Mouse (Mus musculus) forebrain, embryonic 14.5 days (tissue): ENCODE measurements at regions not wholly inside any gene's neighbourhood (a gene's known extent, or its start where the extent isn't known, plus 50 kb on each side); places are given as distances from the start of the nearest gene placed in this dataset.

Experiments used
- ATAC-seq: fragments of 200-750 bp; cut with Nextera tagmentation; 2 replicates; pipeline ENCODE4 v1.8.0; 2017; ENCODE audit warnings: mild to moderate bottlenecking, moderate library complexity
- DNase-seq: peaks from one replicate; pipeline ENCODE4 v3.0.0-alpha.2; 2015; ENCODE audit warnings: low spot score
- H3K27ac ChIP-seq: fragments of 300-500 bp; sonication (generic); 2 replicates; pipeline ENCODE4 v1.5.1; 2014; ENCODE audit warnings: low read depth, mild to moderate bottlenecking, control low read depth, low read length, moderate library complexity
- H3K27me3 ChIP-seq: fragments of 300-500 bp; sonication (generic); replicated peaks from 2 replicates; pipeline ENCODE4 v1.6.1; 2014; ENCODE audit warnings: low read length, control low read depth, mixed read lengths; ENCODE audit not compliant: control insufficient read depth, insufficient read depth
- H3K36me3 ChIP-seq: fragments of 300-500 bp; sonication (generic); 2 replicates; pipeline ENCODE4 v1.6.1; 2014; ENCODE audit warnings: low read length, control low read depth; ENCODE audit not compliant: control insufficient read depth, insufficient read depth
- H3K4me1 ChIP-seq: fragments of 300-500 bp; sonication (generic); 2 replicates; pipeline ENCODE4 v1.6.1; 2014; ENCODE audit warnings: antibody characterized with exemption, low read length, control low read depth; ENCODE audit not compliant: control insufficient read depth, insufficient read depth
- H3K4me2 ChIP-seq: fragments of 300-500 bp; sonication (generic); 2 replicates; pipeline ENCODE4 v1.6.1; 2014; ENCODE audit warnings: mild to moderate bottlenecking, control low read depth, low read length
- H3K4me3 ChIP-seq: fragments of 300-500 bp; sonication (generic); 2 replicates; pipeline ENCODE4 v1.5.1; 2014; ENCODE audit warnings: low read depth, low read length, control low read depth
- H3K9ac ChIP-seq: fragments of 300-500 bp; sonication (generic); 2 replicates; pipeline ENCODE4 v1.6.1; 2014; ENCODE audit warnings: mild to moderate bottlenecking, low read length, control low read depth, moderate library complexity
- H3K9me3 ChIP-seq: fragments of 300-500 bp; sonication (generic); replicated peaks from 2 replicates; pipeline ENCODE4 v1.6.1; 2016; ENCODE audit warnings: low read length, control low read depth, mixed read lengths; ENCODE audit not compliant: control insufficient read depth
- WGBS: fragments of 180-500 bp; shearing (Covaris S2); extraction: QIAGEN DNeasy Blood & Tissue Kit; methylation state at CpG from one replicate; pipeline ENCODE4 v1.1.7; 2014; 5-methylcytosine and 5-hydroxymethylcytosine counted together

DNA sequence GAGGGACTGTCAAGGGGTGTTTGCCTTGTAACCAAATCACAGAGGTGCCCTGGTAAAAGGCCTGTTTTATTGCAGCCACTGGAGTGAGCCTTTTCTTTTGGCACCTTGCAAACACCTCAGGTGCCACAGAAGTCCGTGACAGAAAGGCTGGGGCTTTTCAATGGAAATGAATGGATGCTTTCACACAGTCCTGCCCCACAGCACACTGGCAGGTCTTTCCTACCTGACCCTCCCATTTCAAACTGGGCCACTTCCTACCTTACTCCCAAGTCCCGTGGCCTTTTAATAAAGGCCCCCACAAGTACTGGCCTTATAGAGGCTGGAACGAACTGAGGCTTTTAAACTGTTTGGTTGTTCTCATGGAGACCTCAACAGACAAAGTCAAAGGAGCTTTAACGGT lies 453.1 kb upstream of the Mki67 start:
- Histone ChIP-seq H3K4me2 (no peak overlapping the region), H3K9me3 (no peaks in the 10 kb centered on the region), H3K4me1 (no peaks in the 10 kb centered on the region), H3K4me3 (no peak overlapping the region), H3K27ac (no peak overlapping the region), H3K36me3 (no peaks in the 10 kb centered on the region), H3K9ac (no peak overlapping the region), H3K27me3 (no peaks in the 10 kb centered on the region; the same call in 1 of the 2 replicates)
- 59% methylated on average over 4 of the region's 4 CpGs for WGBS
- no peak for ATAC-seq
- DNase-seq, result no peak

DNA sequence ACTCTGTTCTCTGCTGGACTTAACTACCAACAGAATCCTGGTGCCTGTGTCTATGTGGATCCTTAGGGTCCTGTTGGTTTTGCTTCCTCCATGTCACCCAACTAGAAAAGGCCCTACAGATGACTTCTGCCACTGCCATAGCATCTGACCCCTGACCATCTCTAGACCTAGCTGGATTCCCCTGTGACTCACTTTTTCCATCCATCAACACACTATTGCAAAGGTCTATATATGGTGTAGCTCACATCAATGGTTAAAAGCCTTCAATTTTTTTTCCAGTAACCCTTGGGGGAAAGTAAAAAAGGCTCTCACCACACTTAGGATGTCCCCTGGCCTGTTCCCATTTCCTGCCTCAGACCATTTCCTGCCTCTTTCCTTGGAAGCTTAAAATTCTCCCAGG lies 460.2 kb upstream of the Mki67 start:
- Histone ChIP-seq H3K27me3 (no peaks in the 10 kb centered on the region; the same call in 1 of the 2 replicates), H3K36me3 (no peaks in the 10 kb centered on the region), H3K27ac (no peak overlapping the region), H3K9me3 (peaks cover 5% of the 10 kb centered on the region; the same call in 1 of the 2 replicates), H3K4me3 (no peak overlapping the region), H3K4me2 (no peak overlapping the region), H3K4me1 (no peaks in the 10 kb centered on the region), H3K9ac (no peak overlapping the region)
- DNase-seq, result no peak
- no peak for ATAC-seq

DNA sequence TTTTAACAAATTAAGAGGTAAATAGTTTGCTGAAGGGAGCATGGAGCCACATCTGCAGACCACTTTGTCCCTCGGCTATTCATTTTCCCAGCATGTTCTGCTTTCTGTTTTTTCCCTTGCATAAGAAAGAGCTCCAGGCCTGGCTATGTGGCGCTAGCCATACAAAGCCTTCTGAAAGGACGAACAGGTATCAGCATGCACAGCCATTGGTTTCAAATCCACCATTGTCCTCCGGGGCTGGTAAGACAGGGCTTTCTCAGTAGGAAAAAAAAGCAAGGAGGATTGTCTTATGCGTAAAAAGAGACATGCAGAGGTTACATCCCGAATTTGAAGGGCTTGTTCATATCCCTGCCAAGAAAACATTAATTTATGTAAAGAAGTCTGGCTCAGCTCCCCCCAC lies 464.8 kb upstream of the Mki67 start:
- Histone ChIP-seq H3K27ac (no peak overlapping the region), H3K9me3 (peaks cover 5% of the 10 kb centered on the region; the same call in 1 of the 2 replicates), H3K4me3 (no peak overlapping the region), H3K4me2 (peak overlapping the region; percentile 20; the same call in 1 of the 2 replicates), H3K4me1 (no peaks in the 10 kb centered on the region), H3K9ac (no peak overlapping the region), H3K36me3 (no peaks in the 10 kb centered on the region), H3K27me3 (no peaks in the 10 kb centered on the region)
- 20% methylated on average over 6 of the region's 6 CpGs for WGBS
- DNase-seq, result no peak
- ATAC-seq, result no peak

DNA sequence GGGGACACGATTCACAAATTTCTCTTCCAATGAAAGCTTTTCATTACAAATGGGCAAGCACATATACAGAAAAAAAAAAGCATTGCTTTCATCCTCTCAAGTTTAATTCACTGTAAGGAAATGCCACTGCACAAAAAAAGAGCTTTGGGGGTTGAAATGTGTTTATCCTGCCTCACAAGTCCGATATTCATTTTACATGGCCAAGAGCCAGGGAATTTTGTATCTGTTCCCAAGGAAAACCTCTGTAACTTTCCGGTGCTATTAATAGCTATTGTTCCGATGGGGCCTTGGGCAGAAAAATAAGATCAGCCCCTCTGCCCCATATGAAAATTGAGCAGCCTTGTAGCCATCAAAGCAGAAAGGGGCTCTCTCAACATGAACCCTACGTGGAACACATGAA lies 465.9 kb upstream of the Mki67 start:
- Histone ChIP-seq H3K36me3 (no peaks in the 10 kb centered on the region), H3K27me3 (no peaks in the 10 kb centered on the region), H3K27ac (no peak overlapping the region), H3K9me3 (peaks cover 5% of the 10 kb centered on the region; the same call in 1 of the 2 replicates), H3K4me3 (no peak overlapping the region), H3K4me2 (no peak overlapping the region), H3K9ac (no peak overlapping the region), H3K4me1 (no peaks in the 10 kb centered on the region)
- 76% methylated on average over 5 of the region's 5 CpGs for WGBS
- ATAC-seq, result no peak
- no peak for DNase-seq

DNA sequence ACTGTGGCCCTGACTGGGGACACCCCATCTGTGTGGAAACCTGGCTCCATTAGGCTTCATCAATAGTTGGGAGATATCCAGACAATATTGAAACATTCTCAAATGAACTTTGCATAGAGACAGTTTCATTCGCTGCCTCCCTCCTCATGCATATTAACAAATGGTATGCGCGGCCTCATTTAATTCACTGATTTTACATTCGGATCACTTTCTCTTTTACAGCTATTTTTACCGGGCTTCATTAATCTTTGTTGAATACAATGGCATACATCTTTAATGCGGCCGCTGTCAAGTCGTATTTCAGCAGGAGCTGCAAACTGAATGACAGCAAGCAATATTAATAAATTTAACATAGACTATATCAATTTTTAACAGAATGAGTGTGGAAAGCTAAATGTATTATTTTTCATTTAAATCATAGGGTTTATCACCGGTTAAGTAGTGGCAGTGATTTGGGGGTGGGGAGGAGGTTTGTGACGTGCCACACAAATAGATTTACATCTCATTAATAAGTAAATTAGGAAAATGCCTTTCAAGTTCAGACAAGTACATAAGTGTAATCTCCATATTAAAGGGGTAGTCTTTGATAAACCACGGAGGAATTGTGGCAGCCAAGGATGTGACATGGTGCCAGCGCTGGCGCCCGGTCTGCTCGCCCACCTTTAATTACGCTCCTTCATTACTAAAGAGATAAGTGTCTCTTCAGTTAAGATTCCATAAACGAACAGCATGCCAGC lies 480.4 kb upstream of the Mki67 start:
- peak overlapping the region; percentile 20 for H3K4me2 ChIP-seq
- H3K4me1 ChIP-seq, result peaks cover 17% of the 10 kb centered on the region
- no peak overlapping the region for H3K9ac ChIP-seq
- peak; percentile 44 for ATAC-seq
- WGBS, result 16% methylated on average over 17 of the region's 17 CpGs
- H3K27ac ChIP-seq, result no peak overlapping the region
- peak; percentile 75 for DNase-seq
- 0 out of 2 replicates have a peak, but pooled peaks cover 4% of the 10 kb centered on the region for H3K27me3 ChIP-seq
- H3K9me3 ChIP-seq, result no peaks in the 10 kb centered on the region
- H3K4me3 ChIP-seq, result no peak overlapping the region
- no peaks in the 10 kb centered on the region for H3K36me3 ChIP-seq

DNA sequence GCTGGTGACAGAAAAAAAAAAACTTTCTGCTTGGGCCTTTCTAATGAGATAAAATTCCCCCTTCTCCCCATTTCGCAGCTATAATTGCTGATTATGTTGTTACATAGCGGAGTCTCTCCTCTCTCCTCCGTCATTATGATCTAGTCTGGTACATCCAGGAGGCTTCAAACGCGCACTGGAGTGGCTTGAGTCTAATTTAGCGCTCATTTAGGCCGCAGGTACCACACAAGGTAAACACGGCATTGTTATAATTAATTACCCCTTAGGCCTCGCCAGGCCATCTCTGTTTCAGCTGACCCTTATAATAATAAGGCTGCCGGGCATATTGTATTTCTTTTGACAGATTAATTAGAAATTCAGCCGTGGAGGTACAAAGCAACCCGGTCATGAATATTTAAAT lies 492.7 kb upstream of the Mki67 start:
- Histone ChIP-seq H3K4me3 (no peak overlapping the region), H3K9ac (no peak overlapping the region), H3K4me2 (peak overlapping the region; percentile 50), H3K4me1 (peaks cover 14% of the 10 kb centered on the region), H3K27ac (0 out of 2 replicates have a peak overlapping the region, but pooled peaks have one; percentile 18), H3K36me3 (no peaks in the 10 kb centered on the region), H3K27me3 (peaks cover 21% of the 10 kb centered on the region), H3K9me3 (no peaks in the 10 kb centered on the region)
- ATAC-seq (peak; percentile 29; the same call in 1 of the 2 replicates), DNase-seq (peak; percentile 38)
- WGBS, result 6% methylated on average over 12 of the region's 12 CpGs

DNA sequence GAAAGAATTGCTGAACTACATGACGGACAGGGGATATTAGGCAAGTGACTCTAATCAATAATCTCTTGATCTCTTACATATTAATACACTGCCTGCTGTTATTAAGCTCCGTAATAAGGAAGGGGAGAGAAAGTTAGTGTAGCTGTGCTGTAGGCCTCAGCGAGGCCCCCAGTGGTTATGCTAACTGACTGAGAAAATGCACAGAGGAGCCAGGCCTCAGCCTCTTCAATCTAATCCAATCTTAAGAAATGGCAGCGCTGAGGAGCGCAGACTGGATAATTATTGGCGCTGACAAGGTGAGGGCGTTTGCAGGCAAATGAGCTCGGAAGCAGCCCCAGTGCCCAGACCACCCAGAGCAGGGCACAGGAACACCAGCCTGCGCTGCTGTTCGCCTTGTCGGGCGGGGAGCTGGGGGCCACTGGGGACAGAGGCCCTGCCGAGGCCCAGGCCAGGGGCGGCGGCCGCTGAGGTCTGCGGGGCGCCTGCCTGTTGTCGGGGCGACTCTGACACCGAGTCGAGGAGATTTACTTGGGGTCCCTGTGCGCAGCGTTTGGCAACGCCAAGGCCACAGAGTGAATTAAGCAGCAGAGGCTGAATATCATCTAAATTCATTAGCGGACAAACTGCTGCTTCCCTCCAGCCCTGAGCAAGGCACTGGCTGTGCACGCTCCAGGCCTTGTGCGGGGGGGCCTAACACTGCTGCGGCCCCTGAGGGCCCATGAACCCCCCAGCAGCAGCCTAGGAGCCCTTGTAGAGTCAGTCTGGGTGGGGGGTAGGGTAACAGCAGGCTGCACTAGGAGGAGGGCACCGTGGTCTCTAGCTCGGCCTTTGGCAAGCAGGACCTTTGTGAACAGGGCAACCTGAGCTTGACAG lies 493.4 kb upstream of the Mki67 start:
- peak overlapping the region; percentile 18 for H3K4me3 ChIP-seq
- ATAC-seq, result peak; percentile 73
- H3K27ac ChIP-seq, result peak overlapping the region; percentile 52; the same call in 1 of the 2 replicates
- peak; percentile 75 for DNase-seq
- H3K9me3 ChIP-seq, result no peaks in the 10 kb centered on the region
- peak overlapping the region; percentile 50 for H3K4me2 ChIP-seq
- 6% methylated on average over 31 of the region's 31 CpGs for WGBS
- H3K4me1 ChIP-seq, result peaks cover 14% of the 10 kb centered on the region
- peak overlapping the region; percentile 49 for H3K9ac ChIP-seq
- H3K36me3 ChIP-seq, result no peaks in the 10 kb centered on the region
- H3K27me3 ChIP-seq, result peaks cover 21% of the 10 kb centered on the region

DNA sequence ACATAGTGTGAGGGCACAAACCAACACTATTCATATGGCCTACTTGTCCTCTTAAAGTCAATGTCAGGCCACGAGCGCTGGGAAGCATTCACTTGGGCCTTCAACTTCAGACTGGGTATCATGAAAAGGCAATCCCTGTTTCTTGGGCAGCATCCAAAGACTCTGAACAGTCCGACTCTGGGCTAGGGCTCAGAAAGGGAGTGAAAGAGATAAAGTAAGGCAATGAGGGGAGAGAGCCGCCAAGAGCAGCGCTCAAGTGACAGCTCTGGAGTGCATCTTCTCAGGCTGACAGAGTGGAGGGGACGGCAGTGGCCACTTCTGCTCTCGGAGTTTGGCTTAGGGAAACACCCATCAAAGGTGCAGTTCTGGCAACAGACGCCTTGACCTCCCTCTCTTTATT lies 496.3 kb upstream of the Mki67 start:
- peaks cover 20% of the 10 kb centered on the region for H3K27me3 ChIP-seq
- no peak for ATAC-seq
- peaks cover 14% of the 10 kb centered on the region for H3K4me1 ChIP-seq
- peak; percentile 24 for DNase-seq
- no peaks in the 10 kb centered on the region for H3K36me3 ChIP-seq
- H3K9me3 ChIP-seq, result no peaks in the 10 kb centered on the region
- H3K4me3 ChIP-seq, result no peak overlapping the region
- no peak overlapping the region for H3K4me2 ChIP-seq
- 65% methylated on average over 8 of the region's 8 CpGs for WGBS
- H3K9ac ChIP-seq, result no peak overlapping the region
- H3K27ac ChIP-seq, result no peak overlapping the region
